Mouse (Mus musculus) Patski (cell line): Measurements from ENCODE around the gene Dnaja3. TPM values are rescaled to one million over a fixed set of nuclear protein-coding genes. Genes with fewer than 3 reads are reported as not detected.

Source experiments
- ATAC-seq: fragments of 100-300 bp; one replicate; pipeline ENCODE4 v1.8.0; 2021
- CTCF ChIA-PET: fragments of 350-600 bp; sonication (Branson Sonifier 250); formaldehyde crosslinking; loops from one replicate; lab custom pipeline; 2022; ENCODE audit warnings: inconsistent platforms; lab: Charles Lee
- POLR2A ChIA-PET: fragments of 350-600 bp; sonication (Branson Sonifier 250); formaldehyde crosslinking; loops from one replicate; lab custom pipeline; 2022; ENCODE audit warnings: antibody characterized with exemption, inconsistent platforms; lab: Charles Lee
- DNase-seq: peaks from one replicate; pipeline ENCODE4 v3.0.0-alpha.2; 2011; ENCODE audit warnings: low read depth, low spot score
- H3K27me3 ChIP-seq: fragments of 371-371 bp; one replicate; pipeline ENCODE4 v1.5.1; 2021
- CTCF ChIP-seq: fragments of 100-300 bp; IDR thresholded peaks from one replicate; pipeline ENCODE4 v1.5.1; 2021
- in situ Hi-C: fragments of 300-500 bp; cut with MboI; formaldehyde crosslinking; loops from 3 replicates; pipeline ENCODE4 v1.11.1; 2018; ENCODE audit warnings: low pct_unique_long_range_greater_than_20kb, mixed read lengths
- polyA plus RNA-seq: library from polyadenylated mRNA; unstranded; gene quantifications from one replicate; pipeline ENCODE4 v1.2.3, GENCODE M21; 2021

Dnaja3 gene
- polyA plus RNA-seq, 1 experiment from 2014 or later = 84.4 TPM

- no peak for TF ChIP-seq CTCF
- ChIA-PET POLR2A (interaction anchor here (0.9 to 5.6 kb wide), 2 partner anchors 9 to 38 kb away, joined by 3 to 34 read pairs; partner anchors contain the start of gene Tfap4), CTCF (interaction anchor here (1.7 to 6.8 kb wide), 2 partner anchors 10 to 20 kb away, joined by 4 to 94 read pairs; no protein-coding TSS in a partner anchor)
- ATAC-seq (no peak), DNase-seq (no peak)
- H3K27me3 ChIP-seq = no peaks in the 10 kb centered on the region
- in situ Hi-C loops = no loop called here
These were observed 42.5 kb upstream of the Dnaja3 start for GRCm38 (mm10) chr16:4597296-4597695.

- H3K27me3 ChIP-seq = no peaks in the 10 kb centered on the region
- TF ChIP-seq CTCF = no peak
- POLR2A ChIA-PET = no interaction called here
- in situ Hi-C loops = no loop called here
- ATAC-seq = no peak
- CTCF ChIA-PET = interaction anchor here (6.8 kb wide), 1 partner anchor 10 kb away, joined by 94 read pairs; no protein-coding TSS in a partner anchor
- DNase-seq = no peak
These were observed 41.7 kb upstream of the Dnaja3 start for GRCm38 (mm10) chr16:4598041-4598440.

- CTCF ChIA-PET = no interaction called here
- POLR2A ChIA-PET = no interaction called here
- in situ Hi-C loops = no loop called here
- ATAC-seq (no peak), DNase-seq (no peak)
- no peak for TF ChIP-seq CTCF
- H3K27me3 ChIP-seq = no peaks in the 10 kb centered on the region
These were observed 40.8 kb upstream of the Dnaja3 start for GRCm38 (mm10) chr16:4598891-4599543.

- CTCF ChIA-PET = interaction anchor here (1.4 kb wide), 1 partner anchor 13 kb away, joined by 3 read pairs; no protein-coding TSS in a partner anchor
- H3K27me3 ChIP-seq = no peaks in the 10 kb centered on the region
- ATAC-seq (no peak), DNase-seq (no peak)
- POLR2A ChIA-PET = interaction anchor here (1.2 kb wide), 1 partner anchor 40 kb away, joined by 7 read pairs; the partner anchor contains the start of gene Tfap4
- in situ Hi-C loops = no loop called here
- TF ChIP-seq CTCF = no peak
These were observed 40.2 kb upstream of the Dnaja3 start for GRCm38 (mm10) chr16:4599616-4600015.

GRCm38 (mm10) chr16:4600701-4601310, 39.0 kb upstream of the Dnaja3 start:
- in situ Hi-C loops = no loop called here
- no peak for DNase-seq
- no peak for TF ChIP-seq CTCF
- ChIA-PET POLR2A (interaction anchor here (0.7 to 1.2 kb wide), 4 partner anchors 14 to 313 kb away, joined by 3 to 7 read pairs (median 3); partner anchors contain the start of gene Tfap4), CTCF (interaction anchor here (1.1 to 2.3 kb wide), 3 partner anchors 8 to 23 kb away, joined by 3 to 9 read pairs (median 3); no protein-coding TSS in a partner anchor)
- ATAC-seq = peak; percentile 53
- no peaks in the 10 kb centered on the region for H3K27me3 ChIP-seq

GRCm38 (mm10) chr16:4602189-4602588, 37.6 kb upstream of the Dnaja3 start:
- no peaks in the 10 kb centered on the region for H3K27me3 ChIP-seq
- no peak for TF ChIP-seq CTCF
- POLR2A ChIA-PET = no interaction called here
- DNase-seq (no peak), ATAC-seq (no peak)
- CTCF ChIA-PET = interaction anchor here (2.3 kb wide), 1 partner anchor 10 kb away, joined by 9 read pairs; no protein-coding TSS in a partner anchor
- in situ Hi-C loops = no loop called here

GRCm38 (mm10) chr16:4602766-4603452, 36.9 kb upstream of the Dnaja3 start:
- ATAC-seq (peak; percentile 6), DNase-seq (no peak)
- no peaks in the 10 kb centered on the region for H3K27me3 ChIP-seq
- TF ChIP-seq CTCF = no peak
- ChIA-PET POLR2A (interaction anchor here (0.6 kb wide), 1 partner anchor 9 kb away, joined by 3 read pairs; no protein-coding TSS in a partner anchor), CTCF (interaction anchor here (0.8 to 2.3 kb wide), 2 partner anchors 10 to 11 kb away, joined by 3 to 9 read pairs; no protein-coding TSS in a partner anchor)
- in situ Hi-C loops = no loop called here

- in situ Hi-C loops = no loop called here
- CTCF ChIA-PET = interaction anchor here (0.8 kb wide), 1 partner anchor 10 kb away, joined by 3 read pairs; no protein-coding TSS in a partner anchor
- no peak for DNase-seq
- no peak for ATAC-seq
- POLR2A ChIA-PET = interaction anchor here (0.6 kb wide), 1 partner anchor 10 kb away, joined by 3 read pairs; no protein-coding TSS in a partner anchor
- no peak for TF ChIP-seq CTCF
- H3K27me3 ChIP-seq = no peaks in the 10 kb centered on the region
These were observed 36.3 kb upstream of the Dnaja3 start for GRCm38 (mm10) chr16:4603453-4603837.

- POLR2A ChIA-PET = interaction anchor here (4.8 kb wide), 1 partner anchor 10 kb away, joined by 34 read pairs; the partner anchor contains the start of gene Glis2
These were observed 35.4 kb upstream of the Dnaja3 start for GRCm38 (mm10) chr16:4604293-4604837.

More at GRCm38 (mm10) chr16:4604293-4604837, 35.4 kb upstream of the Dnaja3 start:
- in situ Hi-C loops = no loop called here
- DNase-seq (no peak), ATAC-seq (no peak)
- TF ChIP-seq CTCF = no peak
- no peaks in the 10 kb centered on the region for H3K27me3 ChIP-seq
- CTCF ChIA-PET = no interaction called here
